Mouse (Mus musculus): ENCODE results near the gene Mob3b. TPM values are rescaled to one million over a fixed set of nuclear protein-coding genes. Genes with fewer than 3 reads are reported as not detected.

Mob3b gene
- polyA plus RNA-seq, 1 experiment from 2014 or later: 14.1 TPM

GRCm38 (mm10) chr4:35037824-35038223, 119.5 kb downstream of the Mob3b start:
- no peak overlapping the region for H3K27ac ChIP-seq
- no peaks in the 10 kb centered on the region for H3K27me3 ChIP-seq (ENCODE audit: low read depth, poor library complexity, severe bottlenecking)
- WGBS: 75% methylated on average over 2 of the region's 2 CpGs
- H3K4me3 ChIP-seq: no peak overlapping the region
- H3K4me1 ChIP-seq: peaks cover 8% of the 10 kb centered on the region; the same call in 1 of the 2 replicates
- H3K36me3 ChIP-seq: no peaks in the 10 kb centered on the region
- no peak for DNase-seq (ENCODE audit: low spot score)
- no peaks in the 10 kb centered on the region for H3K9me3 ChIP-seq (replicated peaks)

GRCm38 (mm10) chr4:35034504-35035290, 122.6 kb downstream of the Mob3b start:
- Histone ChIP-seq H3K27ac (no peak overlapping the region), H3K4me1 (peaks cover 8% of the 10 kb centered on the region; the same call in 1 of the 2 replicates), H3K9me3 (replicated peaks) (no peaks in the 10 kb centered on the region), H3K4me3 (no peak overlapping the region), H3K27me3 (ENCODE audit: low read depth, poor library complexity, severe bottlenecking) (no peaks in the 10 kb centered on the region), H3K36me3 (no peaks in the 10 kb centered on the region)
- WGBS: 43% methylated on average over 18 of the region's 18 CpGs
- peak; percentile 37 for DNase-seq (ENCODE audit: low spot score)

- 90% methylated on average over 3 of the region's 3 CpGs for WGBS
- H3K4me3 ChIP-seq: no peak overlapping the region
- DNase-seq (ENCODE audit: low spot score): no peak
- H3K9me3 ChIP-seq (replicated peaks): no peaks in the 10 kb centered on the region
- no peaks in the 10 kb centered on the region for H3K36me3 ChIP-seq
- H3K27ac ChIP-seq: no peak overlapping the region
- no peaks in the 10 kb centered on the region for H3K27me3 ChIP-seq (ENCODE audit: low read depth, poor library complexity, severe bottlenecking)
- peaks cover 8% of the 10 kb centered on the region; the same call in 1 of the 2 replicates for H3K4me1 ChIP-seq
These were observed 124.5 kb downstream of the Mob3b start for GRCm38 (mm10) chr4:35032758-35033157.

GRCm38 (mm10) chr4:35031623-35032022, 125.7 kb downstream of the Mob3b start:
- no peak overlapping the region for H3K27ac ChIP-seq
- no peak overlapping the region for H3K4me3 ChIP-seq
- no peak for DNase-seq (ENCODE audit: low spot score)
- H3K27me3 ChIP-seq (ENCODE audit: low read depth, poor library complexity, severe bottlenecking): no peaks in the 10 kb centered on the region
- H3K36me3 ChIP-seq: no peaks in the 10 kb centered on the region
- 48% methylated on average over 3 of the region's 3 CpGs for WGBS
- H3K9me3 ChIP-seq (replicated peaks): no peaks in the 10 kb centered on the region
- H3K4me1 ChIP-seq: peaks cover 13% of the 10 kb centered on the region

- DNase-seq (ENCODE audit: low spot score): no peak
- 81% methylated on average over 5 of the region's 5 CpGs for WGBS
- H3K27ac ChIP-seq: no peak overlapping the region
- H3K4me3 ChIP-seq: no peak overlapping the region
- no peaks in the 10 kb centered on the region for H3K9me3 ChIP-seq (replicated peaks)
- H3K36me3 ChIP-seq: no peaks in the 10 kb centered on the region
- H3K4me1 ChIP-seq: peaks cover 13% of the 10 kb centered on the region
- H3K27me3 ChIP-seq (ENCODE audit: low read depth, poor library complexity, severe bottlenecking): no peaks in the 10 kb centered on the region
These were observed 126.1 kb downstream of the Mob3b start for GRCm38 (mm10) chr4:35031141-35031540.

GRCm38 (mm10) chr4:35018416-35018815, 138.9 kb downstream of the Mob3b start:
- WGBS: 87% methylated on average over 1 of the region's 1 CpGs
- no peak for DNase-seq (ENCODE audit: low spot score)

GRCm38 (mm10) chr4:35012401-35013307, 144.6 kb downstream of the Mob3b start:
- Histone ChIP-seq H3K27me3 (ENCODE audit: low read depth, poor library complexity, severe bottlenecking) (peaks cover 9% of the 10 kb centered on the region; the same call in 1 of the 2 replicates), H3K9me3 (replicated peaks) (no peaks in the 10 kb centered on the region), H3K4me1 (peaks cover 17% of the 10 kb centered on the region), H3K4me3 (no peak overlapping the region), H3K27ac (no peak overlapping the region), H3K36me3 (no peaks in the 10 kb centered on the region)
- no peak for DNase-seq (ENCODE audit: low spot score)
- 23% methylated on average over 10 of the region's 10 CpGs for WGBS

More at GRCm38 (mm10) chr4:35018416-35018815, 138.9 kb downstream of the Mob3b start:
- no peak overlapping the region for H3K4me3 ChIP-seq
- peaks cover 12% of the 10 kb centered on the region; the same call in 1 of the 2 replicates for H3K27me3 ChIP-seq (ENCODE audit: low read depth, poor library complexity, severe bottlenecking)
- no peaks in the 10 kb centered on the region for H3K9me3 ChIP-seq (replicated peaks)
- no peaks in the 10 kb centered on the region for H3K36me3 ChIP-seq
- peaks cover 20% of the 10 kb centered on the region for H3K4me1 ChIP-seq
- no peak overlapping the region for H3K27ac ChIP-seq

GRCm38 (mm10) chr4:35006541-35007260, 150.6 kb downstream of the Mob3b start:
- Histone ChIP-seq H3K9me3 (replicated peaks) (no peaks in the 10 kb centered on the region), H3K4me1 (peaks cover 28% of the 10 kb centered on the region), H3K36me3 (no peaks in the 10 kb centered on the region), H3K27me3 (ENCODE audit: low read depth, poor library complexity, severe bottlenecking) (peaks cover 5% of the 10 kb centered on the region; the same call in 1 of the 2 replicates), H3K4me3 (no peak overlapping the region), H3K27ac (no peak overlapping the region)
- 41% methylated on average over 11 of the region's 11 CpGs for WGBS
- no peak for DNase-seq (ENCODE audit: low spot score)

- no peaks in the 10 kb centered on the region for H3K36me3 ChIP-seq
- H3K27ac ChIP-seq: no peak overlapping the region
- H3K4me1 ChIP-seq: peaks cover 28% of the 10 kb centered on the region
- DNase-seq (ENCODE audit: low spot score): no peak
- H3K27me3 ChIP-seq (ENCODE audit: low read depth, poor library complexity, severe bottlenecking): peaks cover 5% of the 10 kb centered on the region; the same call in 1 of the 2 replicates
- no peaks in the 10 kb centered on the region for H3K9me3 ChIP-seq (replicated peaks)
- 46% methylated on average over 6 of the region's 6 CpGs for WGBS
- H3K4me3 ChIP-seq: no peak overlapping the region
These were observed 151.2 kb downstream of the Mob3b start for GRCm38 (mm10) chr4:35006056-35006455.

- WGBS: 89% methylated on average over 5 of the region's 5 CpGs
- H3K27ac ChIP-seq: no peak overlapping the region
- H3K9me3 ChIP-seq (replicated peaks): no peaks in the 10 kb centered on the region
- H3K4me1 ChIP-seq: peaks cover 28% of the 10 kb centered on the region
- H3K27me3 ChIP-seq (ENCODE audit: low read depth, poor library complexity, severe bottlenecking): peaks cover 5% of the 10 kb centered on the region; the same call in 1 of the 2 replicates
- no peak overlapping the region for H3K4me3 ChIP-seq
- no peaks in the 10 kb centered on the region for H3K36me3 ChIP-seq
- no peak for DNase-seq (ENCODE audit: low spot score)
These were observed 152.1 kb downstream of the Mob3b start for GRCm38 (mm10) chr4:35005068-35005769.

GRCm38 (mm10) chr4:35004473-35004872, 152.8 kb downstream of the Mob3b start:
- H3K4me1 ChIP-seq: peaks cover 28% of the 10 kb centered on the region
- no peak overlapping the region for H3K27ac ChIP-seq
- no peak for DNase-seq (ENCODE audit: low spot score)
- no peaks in the 10 kb centered on the region for H3K36me3 ChIP-seq
- no peaks in the 10 kb centered on the region for H3K9me3 ChIP-seq (replicated peaks)
- no peak overlapping the region for H3K4me3 ChIP-seq
- WGBS: 83% methylated on average over 8 of the region's 8 CpGs
- H3K27me3 ChIP-seq (ENCODE audit: low read depth, poor library complexity, severe bottlenecking): peaks cover 5% of the 10 kb centered on the region; the same call in 1 of the 2 replicates
